Mouse (Mus musculus): ENCODE results near the gene Gm49403.
"Not testable (repeated sequence)": the region's sequence is repeated elsewhere in the genome, so short reads cannot be mapped to it uniquely, and the experiment has no call there.

Gm49403 gene

DNA sequence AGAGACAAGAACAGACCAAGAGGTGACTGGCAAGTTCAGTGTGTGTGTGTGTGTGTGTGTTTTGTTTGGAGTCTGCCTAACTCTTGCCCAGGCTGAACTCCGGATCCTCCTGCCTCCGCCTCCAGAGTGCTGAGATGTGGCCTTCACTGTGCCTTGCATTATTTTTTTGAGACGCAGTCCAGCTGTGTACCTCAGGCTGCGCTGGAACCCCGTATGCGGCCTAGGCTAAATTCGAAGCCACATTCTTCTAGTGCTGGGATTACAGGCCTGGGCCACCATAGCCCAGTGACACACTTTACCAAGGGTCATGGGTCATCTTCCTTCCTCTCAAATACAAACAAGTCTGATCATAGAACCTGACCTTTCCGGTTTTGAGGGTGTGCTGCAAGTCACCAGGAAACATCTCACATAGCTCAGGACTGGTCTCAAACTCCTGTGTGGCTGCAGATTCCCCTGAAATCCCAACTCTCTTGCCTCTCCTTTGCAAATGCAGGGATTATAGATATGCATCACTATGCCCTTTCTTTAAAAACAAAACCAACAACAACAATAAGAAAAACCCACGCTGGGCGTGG is 11.4 kb upstream of the Gm49403 start:
- DNase-seq: no peak

DNA sequence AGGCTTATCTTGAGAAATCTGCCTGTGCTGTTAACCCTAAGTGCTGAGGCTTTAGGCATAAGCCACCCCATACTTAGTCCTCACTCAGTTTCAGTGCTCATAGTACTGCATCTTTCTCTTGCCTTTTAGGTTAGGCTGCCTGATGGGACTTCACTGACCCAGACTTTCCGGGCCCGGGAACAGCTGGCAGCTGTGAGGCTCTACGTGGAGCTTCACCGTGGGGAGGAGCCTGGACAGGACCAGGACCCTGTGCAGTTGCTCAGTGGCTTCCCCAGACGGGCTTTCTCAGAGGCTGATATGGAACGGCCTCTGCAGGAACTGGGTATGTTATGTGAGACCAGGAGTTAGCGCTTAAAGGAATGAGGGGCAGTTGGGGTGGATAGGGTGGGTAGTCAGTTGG is 8.7 kb upstream of the Gm49403 start:
- DNase-seq: no peak

DNA sequence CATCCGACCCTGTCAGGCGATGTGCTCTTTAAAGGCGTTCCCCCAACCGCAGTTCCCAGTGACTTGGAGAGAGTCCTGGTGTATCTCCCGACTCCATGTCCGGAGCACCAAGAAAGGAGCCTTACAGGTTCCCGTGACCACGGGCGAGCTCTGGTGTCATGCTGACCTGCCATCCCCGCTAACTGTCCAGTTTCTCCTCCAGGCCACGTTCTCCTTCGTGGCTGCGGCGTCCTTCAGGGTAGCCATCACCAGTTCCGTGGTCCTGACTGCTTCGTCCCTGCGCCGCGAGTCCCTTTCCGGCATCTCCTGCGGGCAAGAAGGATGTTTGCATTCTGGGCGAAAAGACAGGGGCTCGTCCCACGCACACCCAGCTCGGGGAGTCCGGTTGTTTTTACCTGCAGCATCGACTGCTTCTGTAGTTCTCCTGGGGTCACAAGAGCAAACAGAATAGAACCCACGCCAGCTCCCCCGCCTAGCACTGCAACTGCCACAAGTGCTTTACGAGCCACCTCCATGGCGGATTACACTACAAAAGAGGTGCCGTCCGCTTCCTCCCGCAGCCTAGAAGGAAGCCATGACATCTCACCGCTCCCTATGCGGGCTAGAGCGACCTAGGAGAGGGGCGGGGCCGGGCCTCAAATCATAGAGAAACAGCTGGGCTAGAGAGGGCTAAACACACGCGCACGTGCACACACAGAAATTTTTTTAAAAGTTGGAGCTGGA is 3.3 kb upstream of the Gm49403 start, which contains the start of gene Uqcc3:
TSS of gene Uqcc3 (minus strand) at position 613 of the 723 bp plus-strand sequence.
- DNase-seq: peak; percentile 87

DNA sequence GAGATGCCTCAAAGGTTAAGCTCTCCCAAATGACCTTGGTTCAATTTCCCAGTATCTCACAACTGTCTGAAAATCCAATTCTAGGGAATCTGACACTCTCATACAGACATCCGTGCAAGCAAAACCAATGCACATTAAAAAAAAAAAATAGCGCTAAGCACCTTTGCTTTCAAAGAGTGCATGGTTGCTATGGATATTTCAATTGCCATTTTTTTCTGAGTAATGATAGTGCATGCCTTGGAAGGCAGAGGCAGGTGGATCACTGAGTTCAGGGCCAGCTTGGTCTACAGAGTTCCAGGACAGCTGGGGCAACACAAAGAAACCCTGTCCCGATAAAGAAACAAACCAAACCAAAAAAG is 2.7 kb upstream of the Gm49403 start:
- no peak for DNase-seq

DNA sequence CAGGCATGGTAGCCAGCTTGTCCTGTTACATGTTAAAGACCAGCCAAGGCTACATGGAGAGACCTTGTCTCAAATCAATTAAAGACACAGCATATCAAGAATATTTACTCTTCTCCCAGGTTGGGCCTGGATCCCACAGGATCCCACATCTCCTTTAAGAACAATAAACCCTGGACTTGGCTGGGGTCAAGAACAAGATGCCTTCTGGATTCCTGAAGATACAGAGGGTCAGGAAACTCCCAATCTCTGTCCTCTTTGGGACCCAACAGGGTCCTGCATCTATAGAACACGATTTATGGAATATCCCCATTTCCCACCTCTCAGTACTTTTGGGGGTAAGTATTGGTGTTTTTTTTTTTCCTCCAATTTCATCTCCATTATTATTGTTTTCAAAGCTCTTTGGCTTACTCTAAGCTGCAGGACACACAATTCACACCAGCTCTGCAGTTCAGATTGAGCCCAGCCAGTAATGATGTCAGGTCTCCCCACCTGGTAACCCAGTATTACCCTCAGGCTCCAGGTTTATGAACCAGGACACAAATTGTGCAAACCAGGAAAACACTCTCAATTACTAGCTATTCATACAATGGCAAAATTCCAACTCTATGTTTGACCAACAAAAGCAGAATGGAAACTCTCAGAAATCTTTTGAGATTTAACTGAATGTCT is 3.3 kb downstream of the Gm49403 start:
- no peak for DNase-seq

DNA sequence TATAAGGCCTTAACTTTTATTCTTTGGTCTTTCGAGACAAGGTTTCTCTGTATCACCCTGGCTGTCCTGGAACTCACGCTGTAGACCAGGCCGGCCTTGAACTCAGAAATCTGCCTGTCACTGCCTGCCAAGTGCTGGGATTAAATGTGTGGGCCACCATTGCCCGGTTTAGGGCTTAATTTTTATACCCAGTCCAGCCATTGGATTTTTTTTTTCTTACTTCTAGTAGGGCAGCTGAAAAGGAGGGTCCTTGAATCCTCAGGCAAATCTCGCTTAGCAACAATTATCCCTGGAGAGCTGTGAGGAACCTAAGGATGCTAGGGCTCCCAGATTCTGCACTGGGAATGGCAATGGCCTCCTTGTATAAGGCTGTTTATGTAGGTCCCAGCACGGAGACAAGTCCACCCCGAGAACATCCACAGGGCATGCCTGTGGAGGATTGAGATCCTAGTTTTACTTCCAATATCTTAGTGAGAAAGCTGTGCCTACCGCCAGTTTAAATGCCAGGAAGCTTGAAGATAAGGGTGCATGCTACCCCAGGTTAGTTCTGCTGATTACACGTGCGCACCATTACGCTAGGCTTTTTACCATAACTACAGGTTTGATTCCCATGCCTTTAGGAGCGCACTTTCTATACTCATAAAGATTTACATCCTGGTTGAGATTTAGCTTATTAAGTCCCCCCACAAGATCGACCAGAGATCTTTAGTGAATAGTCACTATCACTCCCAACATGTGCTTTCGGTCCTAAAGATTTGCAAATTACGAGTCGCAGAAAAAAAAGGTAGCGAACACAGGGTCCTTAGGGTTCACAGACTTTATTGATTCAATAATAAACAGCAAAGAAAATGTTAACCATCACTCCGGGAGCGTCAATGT is 4.1 kb downstream of the Gm49403 start:
- no peak for DNase-seq

DNA sequence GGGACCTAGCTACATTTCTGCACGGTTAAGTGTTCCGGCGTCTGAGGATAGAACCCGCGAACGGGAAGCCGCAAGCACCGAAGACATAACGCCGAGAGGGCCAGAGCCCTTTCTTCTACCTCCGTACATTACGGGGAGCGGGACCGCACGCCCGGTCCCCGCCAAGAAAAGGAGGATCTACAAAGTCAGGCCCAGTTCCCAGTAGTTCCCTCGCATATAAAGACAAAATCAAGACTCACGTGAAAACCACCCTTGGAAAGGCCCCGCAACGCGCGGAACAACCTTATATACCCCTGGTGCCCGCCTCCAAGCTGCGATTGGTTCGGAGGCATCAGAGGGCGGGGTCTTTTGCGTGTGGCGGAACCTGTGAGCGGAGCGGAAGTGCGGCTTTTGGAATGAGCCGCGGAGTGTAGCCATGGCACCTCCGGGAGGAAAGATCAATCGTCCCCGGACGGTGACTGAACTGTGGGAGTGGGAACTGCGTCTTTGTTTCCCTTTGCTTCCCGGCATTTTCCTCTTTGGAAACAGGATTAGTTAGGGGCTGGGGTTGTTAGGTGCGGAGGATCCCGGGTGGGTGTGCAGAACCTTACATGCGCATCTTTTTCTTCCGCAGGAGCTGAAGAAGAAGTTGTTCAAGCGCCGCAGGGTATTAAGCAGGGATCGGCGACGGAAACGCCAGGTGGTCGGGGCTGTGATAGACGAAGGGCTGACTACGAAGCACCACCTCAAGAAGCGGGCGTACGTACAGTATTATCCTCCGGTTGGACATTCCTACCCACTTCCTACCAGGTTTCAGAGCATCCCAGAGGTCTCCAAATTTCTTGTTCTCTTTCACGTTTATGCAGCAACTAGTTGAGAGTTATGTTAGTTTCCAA is 5.0 kb downstream of the Gm49403 start, which contains the start of the genes 1810009A15Rik and Gm49416:
TSS of gene 1810009A15Rik (plus strand) at position 343 of the 875 bp plus-strand sequence.
TSS of gene Gm49416 (plus strand) at position 416 of the 875 bp plus-strand sequence.
- DNase-seq: peak; percentile 93

DNA sequence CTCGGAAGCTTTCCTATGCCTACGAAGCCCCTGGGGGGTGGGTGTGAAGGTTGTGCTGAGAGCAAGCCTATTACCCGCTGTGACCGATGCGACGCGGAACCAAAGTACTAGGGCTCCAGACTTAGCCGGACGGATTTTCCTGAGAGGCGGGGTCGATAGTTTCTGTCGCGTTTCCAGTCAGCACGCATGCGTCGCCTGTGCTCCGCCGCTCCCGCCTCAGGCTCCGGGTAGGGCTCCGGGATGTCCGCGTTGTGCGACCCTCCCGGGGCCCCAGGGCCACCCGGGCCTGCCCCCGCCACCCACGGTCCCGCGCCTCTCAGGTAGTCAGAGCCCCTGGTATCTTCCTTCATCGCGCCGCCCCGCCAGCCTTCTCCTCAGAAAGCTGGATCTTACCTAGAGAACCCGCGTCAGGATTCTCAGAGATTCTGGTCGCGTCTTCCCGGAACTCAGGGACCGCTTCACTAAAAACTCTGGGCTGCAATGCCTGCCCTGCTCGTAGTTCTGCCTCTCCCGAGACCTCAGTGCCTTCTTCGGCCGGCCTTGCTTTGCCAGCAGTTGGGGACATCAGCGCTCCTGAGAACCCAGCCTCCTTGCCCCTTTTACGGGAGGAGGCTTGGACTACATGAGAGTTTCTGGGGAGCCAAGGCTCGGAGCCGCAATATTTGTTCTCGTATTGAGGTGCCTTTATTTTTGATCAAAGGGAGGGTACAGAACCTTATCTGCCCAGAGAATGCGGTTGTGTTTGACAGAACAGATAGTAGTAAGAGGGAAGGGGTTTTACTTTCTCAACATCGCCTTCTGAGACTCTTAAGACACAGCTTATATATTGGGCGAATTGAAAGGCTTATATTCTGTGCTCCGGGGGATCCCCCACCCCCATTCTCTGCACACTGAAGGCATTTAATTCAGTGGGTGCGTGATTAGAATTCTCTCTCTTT is 9.4 kb downstream of the Gm49403 start, which contains the start of gene Ints5:
TSS of gene Ints5 (plus strand) at position 177 of the 938 bp plus-strand sequence.
- peak; percentile 81 for DNase-seq

DNA sequence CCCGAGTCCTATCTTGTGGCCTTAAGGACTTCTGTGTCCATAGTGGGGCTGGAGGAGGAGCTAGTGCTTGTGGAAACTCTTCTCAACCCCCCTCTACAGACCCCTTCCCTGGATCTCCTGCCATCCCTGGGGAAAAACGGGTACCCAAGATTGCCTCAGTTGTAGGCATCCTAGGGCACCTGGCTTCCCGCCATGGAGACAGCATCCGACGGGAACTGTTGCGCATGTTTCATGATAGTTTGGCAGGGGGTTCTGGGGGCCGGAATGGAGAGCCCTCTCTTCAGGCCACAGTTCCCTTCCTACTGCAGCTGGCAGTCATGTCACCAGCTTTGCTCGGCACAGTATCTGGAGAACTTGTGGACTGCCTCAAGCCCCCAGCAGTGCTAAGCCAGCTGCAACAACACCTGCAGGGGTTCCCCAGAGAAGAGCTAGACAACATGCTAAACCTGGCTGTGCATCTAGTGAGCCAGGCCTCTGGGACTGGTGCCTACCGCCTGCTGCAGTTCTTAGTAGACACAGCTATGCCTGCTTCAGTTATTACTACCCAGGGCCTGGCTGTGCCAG is 11.7 kb downstream of the Gm49403 start:
- no peak for DNase-seq

DNA sequence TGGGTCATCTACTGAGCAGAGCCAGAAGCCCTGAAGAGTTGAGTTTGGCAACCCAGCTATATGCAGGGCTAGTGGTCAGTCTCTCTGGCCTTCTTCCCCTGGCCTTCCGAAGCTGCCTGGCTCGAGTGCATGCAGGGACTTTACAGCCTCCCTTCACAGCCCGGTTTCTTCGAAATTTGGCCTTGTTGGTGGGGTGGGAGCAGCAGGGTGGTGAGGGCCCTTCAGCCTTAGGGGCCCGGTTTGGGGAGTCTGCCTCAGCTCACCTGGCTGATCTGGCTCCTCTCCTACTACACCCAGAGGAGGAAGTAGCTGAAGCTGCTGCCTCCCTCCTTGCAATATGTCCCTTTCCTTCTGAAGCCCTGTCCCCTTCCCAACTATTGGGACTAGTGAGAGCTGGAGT is 12.5 kb downstream of the Gm49403 start:
- DNase-seq: not testable (repeated sequence)

DNA sequence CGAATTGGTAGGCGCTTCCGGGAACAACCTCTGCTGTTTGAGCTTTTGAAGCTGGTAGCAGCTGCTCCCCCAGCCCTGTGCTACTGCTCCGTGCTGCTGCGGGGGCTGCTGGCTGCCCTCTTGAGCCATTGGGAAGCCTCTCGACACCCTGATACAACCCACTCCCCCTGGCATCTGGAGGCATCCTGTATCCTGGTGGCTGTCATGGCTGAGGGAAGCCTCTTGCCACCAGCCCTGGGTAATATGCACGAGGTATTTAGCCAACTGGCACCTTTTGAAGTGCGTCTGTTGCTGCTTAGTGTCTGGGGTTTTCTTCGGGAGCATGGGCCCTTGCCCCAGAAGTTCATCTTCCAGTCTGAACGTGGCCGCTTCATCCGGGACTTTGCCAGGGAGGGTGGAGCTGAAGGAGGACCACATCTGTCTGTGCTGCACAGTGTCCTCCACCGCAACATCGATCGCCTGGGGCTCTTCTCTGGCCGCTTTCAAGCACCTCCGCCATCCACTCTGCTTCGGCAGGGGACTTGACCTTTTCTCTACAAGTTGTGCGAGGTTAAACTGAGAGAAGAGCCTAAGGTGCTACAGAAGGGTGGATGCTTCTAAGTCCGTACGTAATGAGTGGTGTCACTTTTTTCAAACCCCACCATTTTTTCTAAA is 13.6 kb downstream of the Gm49403 start:
- DNase-seq: peak; percentile 29

DNA sequence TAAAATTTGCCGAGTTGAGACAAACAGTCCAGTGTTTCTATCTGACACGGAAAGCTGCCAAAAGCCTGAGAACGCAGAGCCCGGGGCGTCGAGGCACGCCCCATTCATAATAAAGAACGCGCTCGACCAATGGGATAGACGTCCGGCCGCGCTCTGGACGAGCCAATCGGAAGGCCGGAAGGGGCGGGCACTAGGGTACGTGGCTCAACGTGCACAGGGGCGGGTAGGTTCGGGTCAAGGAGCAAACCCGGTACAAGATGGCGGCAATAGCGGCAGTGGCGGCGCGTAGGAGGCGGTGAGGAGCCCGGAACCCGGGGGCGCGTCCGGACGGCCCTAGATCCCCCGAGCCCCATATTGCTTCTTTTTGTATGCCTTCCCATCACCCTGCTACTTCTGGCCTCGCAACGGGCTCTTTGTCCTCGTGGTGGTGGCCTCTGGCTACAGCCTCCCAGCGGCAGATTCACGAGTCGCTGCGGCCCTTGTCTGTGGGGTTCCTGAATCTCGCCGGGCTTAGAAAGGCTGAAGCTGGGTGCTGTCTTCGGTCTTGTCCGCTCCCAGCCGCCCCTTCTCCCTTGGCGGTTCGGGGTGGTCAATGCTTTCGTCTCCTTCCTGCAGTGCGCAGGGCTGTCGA is 14.2 kb downstream of the Gm49403 start, which contains the start of gene Ganab:
TSS of gene Ganab (plus strand) at position 207 of the 631 bp plus-strand sequence.
- peak; percentile 96 for DNase-seq

DNA sequence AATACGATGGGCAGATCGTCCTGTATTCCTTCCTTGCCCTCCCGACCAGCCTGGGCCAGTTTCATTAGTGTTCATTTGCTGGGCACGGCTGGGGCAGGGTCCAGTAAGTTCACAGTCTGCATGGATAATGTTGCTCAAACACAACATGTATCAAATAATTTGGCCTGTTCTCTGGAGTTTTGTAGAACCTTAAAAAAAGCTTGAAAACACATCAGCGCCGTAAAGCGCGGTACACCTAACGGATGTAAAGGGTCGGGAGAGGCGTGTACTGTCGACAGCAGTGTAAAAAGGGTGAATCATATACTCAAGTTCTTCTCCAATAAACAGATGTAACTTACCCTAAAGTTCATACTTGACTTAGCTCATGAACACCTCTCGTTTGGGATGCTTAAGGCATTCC is 14.8 kb downstream of the Gm49403 start:
- no peak for DNase-seq

DNA sequence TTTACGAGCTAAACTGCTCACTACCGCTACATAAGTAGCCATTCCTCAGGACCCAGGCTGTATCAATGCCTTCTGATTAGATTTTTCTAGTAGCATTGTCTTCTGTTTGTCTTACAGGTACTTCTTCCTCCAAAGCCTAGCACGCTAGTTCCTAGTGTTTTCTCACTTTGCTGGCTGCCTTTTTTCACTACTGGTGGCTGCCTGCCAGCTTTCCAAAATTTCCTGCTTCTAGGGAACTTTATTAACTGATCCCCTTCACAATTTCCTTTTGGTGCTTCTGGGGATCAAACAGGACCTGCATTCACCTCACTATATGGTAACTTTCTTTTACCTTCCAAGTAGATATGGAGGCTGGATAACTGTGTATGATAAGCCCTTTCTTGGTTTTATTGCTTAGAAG is 15.3 kb downstream of the Gm49403 start:
- DNase-seq: no peak

DNA sequence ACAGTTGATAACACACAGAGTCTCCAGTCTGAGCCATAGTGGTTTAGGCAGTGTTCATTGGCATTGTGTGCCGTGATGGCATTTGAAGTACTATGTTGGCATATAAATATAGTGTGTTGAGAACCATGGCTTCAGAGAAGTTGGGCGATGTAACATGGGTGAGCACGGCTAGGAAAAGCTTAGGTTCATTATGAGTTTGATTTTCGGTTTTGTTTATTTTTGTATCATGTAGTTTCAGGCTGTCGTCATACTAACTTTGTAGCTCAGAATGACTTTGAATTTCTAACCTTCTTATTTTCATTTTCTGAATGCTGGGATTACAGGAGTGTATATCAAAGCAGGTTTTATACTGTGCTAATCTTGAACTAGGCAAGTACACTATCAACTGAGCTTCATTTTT is 19.7 kb downstream of the Gm49403 start:
- DNase-seq: no peak

DNA sequence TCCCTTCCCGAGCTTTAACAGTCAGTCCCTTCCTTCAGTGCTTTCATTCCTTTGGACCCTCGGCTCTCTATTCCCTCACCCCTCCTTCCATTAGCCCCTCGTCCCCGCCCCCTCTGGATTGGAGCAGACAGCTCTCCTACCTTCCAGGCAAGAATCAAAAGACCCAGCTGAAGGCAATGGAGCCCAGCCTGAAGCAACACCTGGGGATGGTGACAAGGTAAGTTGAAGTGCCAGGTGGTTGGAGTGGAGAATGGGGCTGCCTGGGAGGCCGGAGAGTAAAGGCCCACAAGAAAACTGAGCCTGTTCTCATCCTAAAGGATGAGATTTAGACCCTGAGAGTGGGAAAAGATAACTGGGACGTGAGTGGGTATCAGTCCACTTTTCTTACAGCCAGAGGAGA is 24.8 kb downstream of the Gm49403 start:
- DNase-seq: no peak

DNA sequence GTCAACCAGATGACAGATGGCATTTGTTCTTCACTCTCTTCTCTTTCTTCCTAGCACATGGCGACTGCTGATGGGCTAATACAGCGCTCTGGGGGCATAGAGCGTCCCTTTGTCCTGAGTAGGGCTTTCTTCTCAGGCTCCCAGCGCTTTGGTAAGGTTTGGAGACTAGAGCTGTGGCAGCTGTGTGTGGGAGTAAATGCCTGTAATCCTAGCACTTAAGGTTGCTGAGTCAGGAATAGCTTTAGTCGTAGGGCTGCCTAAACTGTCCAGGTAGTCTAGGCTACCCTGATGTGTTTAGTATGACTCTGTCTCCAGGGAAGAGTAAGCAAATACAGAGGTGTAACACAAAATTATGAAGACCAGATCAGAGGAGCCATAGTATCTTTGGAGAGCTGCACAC is 28.1 kb downstream of the Gm49403 start:
- no peak for DNase-seq

DNA sequence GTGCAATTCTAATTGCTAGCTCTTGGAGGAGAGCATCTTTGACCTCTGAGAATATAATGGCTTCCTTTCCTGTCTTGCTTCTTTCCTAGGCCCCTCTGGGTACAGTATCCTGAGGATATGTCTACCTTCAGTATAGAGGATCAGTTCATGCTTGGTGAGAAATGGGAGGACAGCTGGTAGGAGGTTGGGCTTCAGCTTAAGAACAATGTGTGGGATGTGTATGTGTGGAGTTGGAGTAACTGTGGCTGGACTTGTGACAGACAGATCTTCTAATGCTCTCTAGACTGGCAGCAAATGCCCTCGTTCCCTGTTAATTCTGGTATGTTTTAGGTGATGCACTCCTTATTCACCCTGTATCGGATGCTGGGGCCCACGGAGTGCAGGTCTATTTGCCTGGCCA is 30.5 kb downstream of the Gm49403 start:
- no peak for DNase-seq

DNA sequence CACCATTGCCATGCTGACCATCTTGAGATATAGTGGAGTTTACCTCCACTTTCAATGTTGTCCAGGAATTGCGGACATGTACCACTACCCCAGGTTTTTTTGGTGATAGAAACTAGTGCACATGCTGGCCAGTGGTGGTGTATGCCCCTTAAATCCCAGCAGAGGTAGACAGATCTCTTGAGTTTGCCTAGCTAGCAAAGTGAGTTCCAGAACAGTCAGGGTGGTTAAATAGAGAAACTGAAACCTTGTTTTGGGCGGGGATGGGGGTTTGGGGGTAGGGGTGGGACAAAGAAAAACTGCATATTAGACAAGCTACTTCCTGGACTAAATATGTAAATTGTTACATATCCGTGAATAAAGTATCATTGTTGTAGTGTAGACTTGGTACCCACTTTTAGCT is 35.3 kb downstream of the Gm49403 start:
- DNase-seq: no peak
